Mouse (Mus musculus): ENCODE data around the gene Dmrt1. TPM values are rescaled to one million over a fixed set of nuclear protein-coding genes. Genes with fewer than 3 reads are reported as not detected.
"Not testable (repeated sequence)": the region's sequence is repeated elsewhere in the genome, so short reads cannot be mapped to it uniquely, and the experiment has no call there.

Dmrt1 gene
- not detected in 2 replicates for polyA plus RNA-seq (2012; rRNA removed)

DNA sequence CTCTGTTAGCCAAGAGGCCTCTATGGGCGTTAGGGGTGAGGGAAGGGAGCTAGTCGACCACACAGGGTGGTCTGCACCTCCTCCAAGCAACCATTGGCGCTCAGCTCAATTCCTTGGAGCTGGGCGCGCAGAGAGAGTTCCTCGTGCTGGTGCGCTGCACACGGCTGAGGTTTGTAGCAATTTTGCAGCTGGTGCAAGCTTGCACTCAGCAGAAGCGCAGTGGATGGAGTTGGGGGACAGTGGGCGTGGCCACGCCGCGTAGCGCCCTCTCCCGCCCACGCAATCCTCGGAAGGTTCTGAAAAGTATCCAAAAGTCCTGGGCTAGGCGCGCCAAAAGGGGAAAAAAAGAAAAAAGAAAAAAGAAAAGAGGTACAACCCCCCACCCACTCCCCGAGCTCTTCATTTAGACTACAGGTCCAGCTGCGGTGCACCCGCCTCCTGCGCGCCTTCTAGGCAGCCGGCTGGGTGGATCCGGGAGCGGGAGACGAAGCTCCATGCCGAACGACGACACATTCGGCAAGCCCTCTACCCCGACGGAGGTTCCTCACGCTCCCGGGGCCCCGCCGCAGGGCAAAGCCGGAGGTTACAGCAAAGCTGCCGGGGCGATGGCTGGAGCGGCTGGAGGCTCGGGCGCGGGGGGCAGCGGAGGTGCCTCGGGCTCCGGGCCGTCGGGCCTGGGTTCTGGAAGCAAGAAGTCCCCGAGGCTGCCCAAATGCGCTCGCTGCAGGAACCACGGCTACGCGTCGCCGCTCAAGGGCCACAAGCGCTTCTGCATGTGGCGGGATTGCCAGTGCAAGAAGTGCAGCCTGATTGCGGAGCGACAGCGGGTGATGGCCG, at the start of gene Dmrt1:
Dmrt1 (plus strand) TSS at position 259 of the 837 bp plus-strand sequence.
- no peak for DNase-seq
- H3K4me3 ChIP-seq (replicated peaks; ENCODE audit: extremely low read depth, low read depth, low read length): no peak within 1 kb of the TSS
- H3K4me1 ChIP-seq (ENCODE audit: control insufficient read depth, insufficient read depth, low read length): no peaks in the 10 kb centered on the region
- WGBS: 2% methylated on average over 64 of the region's 64 CpGs
- no peak for TF ChIP-seq POLR2A (IDR thresholded peaks at IDR 0.05; ENCODE audit: borderline replicate concordance, extremely low read depth, low read depth, low read length)
- TF ChIP-seq CTCF (IDR thresholded peaks at IDR 0.05; ENCODE audit: insufficient read depth, low read length): no peak

DNA sequence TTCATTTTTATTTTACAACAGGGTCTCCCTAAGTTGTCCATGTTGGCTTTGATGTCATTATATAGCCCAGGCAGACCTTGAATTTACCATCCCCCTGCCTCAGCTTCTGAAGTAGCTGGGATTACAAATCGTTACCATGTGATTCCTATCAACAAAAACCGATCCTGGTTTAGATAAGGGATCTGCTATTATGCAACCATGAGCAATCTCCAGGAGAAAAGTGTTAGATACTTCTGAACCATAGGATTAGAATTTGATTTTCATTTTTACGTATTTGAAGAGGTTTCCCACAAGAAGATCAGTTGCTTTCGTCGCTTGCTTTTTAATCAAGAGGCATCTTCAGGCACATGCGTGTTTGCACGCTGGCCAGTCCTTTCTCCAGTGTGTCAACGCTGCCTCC, 44.7 kb upstream of the Dmrt1 start:
- Histone ChIP-seq H3K4me3 (replicated peaks; ENCODE audit: extremely low read depth, low read depth, low read length) (no peak overlapping the region), H3K4me1 (ENCODE audit: control insufficient read depth, insufficient read depth, low read length) (no peaks in the 10 kb centered on the region)
- WGBS: 82% methylated on average over 8 of the region's 8 CpGs
- TF ChIP-seq CTCF (IDR thresholded peaks at IDR 0.05; ENCODE audit: insufficient read depth, low read length): no peak
- TF ChIP-seq POLR2A (IDR thresholded peaks at IDR 0.05; ENCODE audit: borderline replicate concordance, extremely low read depth, low read depth, low read length): no peak
- DNase-seq: no peak

DNA sequence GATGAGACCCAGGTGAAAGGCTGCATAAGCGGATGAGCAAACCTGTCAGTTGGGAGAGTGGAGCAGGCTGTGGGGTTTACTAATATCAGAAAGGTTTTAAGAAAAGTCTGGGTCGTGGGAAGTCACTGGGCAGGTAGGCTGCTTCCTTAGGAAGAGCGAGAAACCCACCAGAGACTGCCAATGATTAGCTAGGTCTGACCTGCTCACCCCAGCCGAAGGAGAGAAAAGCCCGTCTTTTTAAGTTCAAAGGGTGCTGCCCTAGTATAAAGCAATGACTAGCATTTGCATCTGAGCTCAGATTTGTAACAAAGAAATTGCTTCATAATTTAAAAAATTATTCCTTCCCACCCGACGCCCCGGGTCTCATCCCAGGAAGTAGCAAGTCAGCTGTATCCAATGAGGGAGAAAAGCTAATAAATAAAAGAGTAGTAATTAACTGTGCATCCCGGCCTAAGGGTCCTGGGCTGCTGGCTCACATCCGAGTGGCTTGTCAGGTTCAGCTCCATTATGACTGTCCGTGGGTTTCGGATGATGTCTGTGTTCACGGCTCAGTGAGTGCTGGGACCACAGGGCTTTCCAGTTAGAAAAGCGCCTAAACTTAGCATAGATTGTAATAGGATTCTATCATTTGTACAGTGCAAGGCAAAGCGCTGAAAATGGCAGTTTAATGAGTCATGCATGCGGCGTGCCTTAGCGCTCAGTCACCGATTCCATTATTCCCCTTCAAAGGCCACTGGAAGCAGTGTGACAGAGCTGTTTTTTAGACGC, 43.7 kb upstream of the Dmrt1 start:
- H3K4me3 ChIP-seq (replicated peaks; ENCODE audit: extremely low read depth, low read depth, low read length): no peak overlapping the region
- H3K4me1 ChIP-seq (ENCODE audit: control insufficient read depth, insufficient read depth, low read length): no peaks in the 10 kb centered on the region
- no peak for DNase-seq
- TF ChIP-seq POLR2A (IDR thresholded peaks at IDR 0.05; ENCODE audit: borderline replicate concordance, extremely low read depth, low read depth, low read length): no peak
- TF ChIP-seq CTCF (IDR thresholded peaks at IDR 0.05; ENCODE audit: insufficient read depth, low read length): no peak
- WGBS: 74% methylated on average over 20 of the region's 20 CpGs

DNA sequence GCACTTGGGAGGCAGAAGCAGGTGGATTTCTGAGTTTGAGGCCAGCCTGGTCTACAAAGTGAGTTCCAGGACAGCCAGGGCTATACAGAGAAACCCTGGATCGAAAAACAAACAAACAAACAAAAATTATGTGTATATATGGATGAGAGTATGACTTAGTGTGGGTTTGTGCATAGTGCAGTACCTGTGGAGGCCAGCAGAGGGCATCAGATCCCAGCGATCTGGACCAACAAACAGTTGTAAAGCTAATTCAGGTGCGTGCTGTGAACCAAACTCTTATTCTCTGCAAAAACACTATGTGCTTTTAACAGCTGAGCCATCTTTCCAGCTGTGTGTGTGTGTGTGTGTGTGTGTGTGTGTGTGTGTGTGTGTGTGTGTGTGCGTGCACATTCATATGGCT, 29.6 kb upstream of the Dmrt1 start:
- H3K4me1 ChIP-seq (ENCODE audit: control insufficient read depth, insufficient read depth, low read length); H3K4me3 ChIP-seq (replicated peaks; ENCODE audit: extremely low read depth, low read depth, low read length); DNase-seq: not testable (repeated sequence)
- peak; percentile 39; the same call in 1 of the 2 replicates for TF ChIP-seq CTCF (IDR thresholded peaks at IDR 0.05; ENCODE audit: insufficient read depth, low read length)
- 60% methylated on average over 4 of the region's 4 CpGs for WGBS

DNA sequence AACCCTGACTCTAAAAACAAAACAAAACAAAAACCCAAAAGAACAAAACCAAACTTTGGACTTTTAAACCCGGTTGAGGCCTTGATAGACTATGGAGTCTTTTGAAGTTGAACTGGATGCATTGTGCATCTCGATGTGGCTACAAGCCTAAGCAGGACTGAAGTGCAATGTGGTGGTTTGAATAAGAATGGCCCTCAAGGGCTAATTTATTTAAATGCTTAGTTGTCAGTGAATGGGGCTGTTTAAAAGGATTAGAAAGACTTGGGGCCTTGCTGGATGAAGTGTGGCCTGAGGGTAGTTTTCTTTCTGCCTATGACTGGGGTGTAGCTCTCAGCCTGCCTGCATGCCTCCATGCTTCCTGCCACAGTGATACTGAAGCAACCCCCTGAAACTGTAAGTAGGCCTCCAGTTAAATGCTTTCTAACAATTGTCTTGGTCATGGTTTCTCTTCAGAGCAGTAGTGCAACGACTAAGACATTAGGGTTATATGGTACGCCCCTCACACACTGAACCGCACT, 26.2 kb upstream of the Dmrt1 start:
- WGBS: 90% methylated on average over 5 of the region's 5 CpGs
- TF ChIP-seq CTCF (IDR thresholded peaks at IDR 0.05; ENCODE audit: insufficient read depth, low read length) (no peak), POLR2A (IDR thresholded peaks at IDR 0.05; ENCODE audit: borderline replicate concordance, extremely low read depth, low read depth, low read length) (no peak)

DNA sequence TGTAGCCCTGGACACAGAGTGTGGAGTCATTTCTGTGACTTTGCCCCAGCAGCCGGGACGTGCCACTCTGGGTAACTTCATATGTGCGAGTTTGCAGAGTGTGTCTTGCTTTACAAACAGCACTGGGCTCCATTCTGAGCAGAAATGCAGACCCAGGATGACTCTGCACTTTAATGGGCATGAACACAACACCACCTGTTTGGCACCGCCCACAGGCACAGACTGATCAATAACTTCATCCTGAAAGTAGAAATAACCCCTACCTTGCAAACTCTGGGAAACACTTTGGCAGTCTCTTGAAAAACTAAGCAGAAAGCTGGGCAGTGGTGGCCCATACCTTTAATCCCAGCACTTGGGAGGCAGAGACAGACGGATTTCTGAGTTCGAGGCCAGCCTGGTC, 24.6 kb upstream of the Dmrt1 start:
- no peak for DNase-seq
- no peaks in the 10 kb centered on the region for H3K4me1 ChIP-seq (ENCODE audit: control insufficient read depth, insufficient read depth, low read length)
- 85% methylated on average over 6 of the region's 6 CpGs for WGBS

More for the DNA sequence above, 26.2 kb upstream of the Dmrt1 start:
- no peak for DNase-seq
- Histone ChIP-seq H3K4me3 (replicated peaks; ENCODE audit: extremely low read depth, low read depth, low read length) (no peak overlapping the region), H3K4me1 (ENCODE audit: control insufficient read depth, insufficient read depth, low read length) (no peaks in the 10 kb centered on the region)

DNA sequence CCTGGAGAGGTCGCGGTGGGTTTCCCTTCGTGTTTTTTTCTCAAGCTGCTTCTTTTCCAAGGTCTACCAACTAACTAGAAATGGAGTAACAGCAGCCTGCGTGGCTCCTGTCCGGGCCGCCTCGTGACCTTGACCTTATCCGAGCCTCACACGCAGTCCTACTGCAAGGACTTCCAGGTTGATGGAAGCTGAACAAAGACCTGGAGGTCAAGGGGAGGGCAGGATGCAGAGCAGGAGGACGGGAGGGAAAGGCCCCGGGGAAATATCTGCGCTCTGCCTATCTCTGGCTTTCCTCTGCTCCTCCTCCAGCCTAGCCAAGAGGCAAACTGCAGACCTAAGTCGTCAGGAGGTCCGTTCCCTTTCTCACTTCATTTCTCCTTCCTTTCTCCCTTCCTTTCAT, 18.9 kb upstream of the Dmrt1 start:
- no peak for DNase-seq
- 15% methylated on average over 14 of the region's 14 CpGs for WGBS
- TF ChIP-seq POLR2A (IDR thresholded peaks at IDR 0.05; ENCODE audit: borderline replicate concordance, extremely low read depth, low read depth, low read length) (no peak), CTCF (IDR thresholded peaks at IDR 0.05; ENCODE audit: insufficient read depth, low read length) (no peak)

More for the DNA sequence above, 24.6 kb upstream of the Dmrt1 start:
- no peak overlapping the region for H3K4me3 ChIP-seq (replicated peaks; ENCODE audit: extremely low read depth, low read depth, low read length)
- TF ChIP-seq POLR2A (IDR thresholded peaks at IDR 0.05; ENCODE audit: borderline replicate concordance, extremely low read depth, low read depth, low read length): no peak
- TF ChIP-seq CTCF (IDR thresholded peaks at IDR 0.05; ENCODE audit: insufficient read depth, low read length): no peak

DNA sequence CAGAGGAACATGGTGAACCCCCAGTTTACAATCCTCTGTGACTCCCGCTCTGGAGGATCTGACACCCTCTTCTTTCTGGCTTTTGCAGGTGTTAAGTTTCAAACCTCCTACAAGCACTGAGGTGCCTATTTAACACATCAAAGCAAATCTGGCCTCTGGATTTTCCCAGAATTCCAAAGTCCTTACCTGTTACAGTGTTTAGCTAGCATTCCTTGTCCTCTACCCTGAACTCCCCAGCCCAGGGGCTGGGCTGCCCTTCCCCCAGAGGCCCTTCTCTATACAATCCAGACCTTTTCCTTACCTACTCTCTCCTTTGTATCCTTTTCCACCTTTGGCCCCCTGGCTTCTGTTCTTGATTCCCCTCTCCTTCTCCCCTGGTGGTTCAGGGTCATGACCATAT, 18.1 kb upstream of the Dmrt1 start:
- no peak overlapping the region for H3K4me3 ChIP-seq (replicated peaks; ENCODE audit: extremely low read depth, low read depth, low read length)
- H3K4me1 ChIP-seq (ENCODE audit: control insufficient read depth, insufficient read depth, low read length): no peaks in the 10 kb centered on the region
- 45% methylated on average over 1 of the region's 1 CpGs for WGBS
- DNase-seq: no peak
- no peak for TF ChIP-seq CTCF (IDR thresholded peaks at IDR 0.05; ENCODE audit: insufficient read depth, low read length)
- TF ChIP-seq POLR2A (IDR thresholded peaks at IDR 0.05; ENCODE audit: borderline replicate concordance, extremely low read depth, low read depth, low read length): no peak

More for the DNA sequence above, 18.9 kb upstream of the Dmrt1 start:
- no peaks in the 10 kb centered on the region for H3K4me1 ChIP-seq (ENCODE audit: control insufficient read depth, insufficient read depth, low read length)
- H3K4me3 ChIP-seq (replicated peaks; ENCODE audit: extremely low read depth, low read depth, low read length): no peak overlapping the region

DNA sequence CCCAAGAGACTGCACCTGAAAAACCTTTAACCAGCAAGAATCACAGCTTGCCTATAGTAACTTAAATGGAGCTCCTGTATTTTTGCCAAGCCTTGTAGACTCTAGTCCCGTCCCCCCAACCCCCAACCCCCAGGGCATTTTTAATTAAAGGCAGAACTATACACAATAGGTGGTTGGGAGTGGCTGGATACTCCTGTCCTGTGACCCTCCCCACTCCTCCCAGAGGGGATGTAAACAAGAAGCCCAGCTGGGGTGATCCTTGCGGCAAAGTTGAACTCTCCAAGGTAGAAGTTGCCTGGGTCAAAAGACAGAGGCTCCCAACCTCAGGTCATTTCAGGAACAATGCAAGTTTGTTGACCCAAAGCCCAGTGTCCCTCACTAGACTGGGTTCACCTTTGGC, 16.9 kb upstream of the Dmrt1 start:
- no peak for DNase-seq
- WGBS: 19% methylated on average over 2 of the region's 2 CpGs
- Histone ChIP-seq H3K4me1 (ENCODE audit: control insufficient read depth, insufficient read depth, low read length) (no peaks in the 10 kb centered on the region), H3K4me3 (replicated peaks; ENCODE audit: extremely low read depth, low read depth, low read length) (no peak overlapping the region)
- TF ChIP-seq POLR2A (IDR thresholded peaks at IDR 0.05; ENCODE audit: borderline replicate concordance, extremely low read depth, low read depth, low read length) (no peak), CTCF (IDR thresholded peaks at IDR 0.05; ENCODE audit: insufficient read depth, low read length) (no peak)
